Mouse (Mus musculus) cerebellum, adult 2 months (tissue): ENCODE measurements around the gene Dnajb3.

Experiments
- CTCF ChIP-seq: fragments of 200-500 bp; IDR thresholded peaks from 2 replicates; pipeline ENCODE4 v1.5.1; 2011; ENCODE audit warnings: low read depth, mild to moderate bottlenecking, control low read depth, low read length, moderate library complexity, borderline replicate concordance; ENCODE audit not compliant: insufficient read depth
- POLR2A ChIP-seq: fragments of 200-500 bp; IDR thresholded peaks from 2 replicates; pipeline ENCODE4 v1.6.1; 2011; ENCODE audit warnings: low read length, control low read depth, borderline replicate concordance; ENCODE audit not compliant: insufficient read depth

- no peak for TF ChIP-seq CTCF
- TF ChIP-seq POLR2A: no peak
These were observed 24.0 kb upstream of the Dnajb3 start for GRCm38 (mm10) chr1:88229566-88229965.
